Mouse (Mus musculus) WW6 (cell line): ENCODE results near the gene Lrp1.
A peak's percentile ranks its signal among the peaks of the same experiment; 100 is the strongest.

Experiments used
- DNase-seq: peaks from one replicate; pipeline ENCODE4 v3.0.0-alpha.2; 2013; ENCODE audit warnings: low read depth, low spot score

Gene Lrp1

DNA sequence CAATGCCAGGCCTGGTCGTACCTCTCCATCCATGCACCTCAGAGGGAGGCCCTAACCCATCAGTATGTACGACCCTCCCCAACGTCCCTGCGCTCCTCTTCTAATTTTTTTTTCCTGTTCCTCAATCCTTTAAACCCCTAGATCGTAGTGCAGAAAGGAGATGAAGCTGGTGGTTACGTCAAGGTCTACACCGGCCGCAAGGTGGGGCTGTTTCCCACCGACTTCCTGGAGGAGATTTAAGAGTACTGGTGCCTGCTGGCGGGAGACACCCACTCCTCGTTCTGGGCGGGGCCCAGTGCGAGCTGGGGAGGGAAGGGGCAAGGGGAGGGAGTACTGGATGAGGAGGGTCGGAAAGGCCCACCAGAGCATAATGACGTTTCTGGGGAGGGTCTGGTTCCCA, 112.7 kb downstream of the Lrp1 start:
- peak; percentile 76 for DNase-seq

DNA sequence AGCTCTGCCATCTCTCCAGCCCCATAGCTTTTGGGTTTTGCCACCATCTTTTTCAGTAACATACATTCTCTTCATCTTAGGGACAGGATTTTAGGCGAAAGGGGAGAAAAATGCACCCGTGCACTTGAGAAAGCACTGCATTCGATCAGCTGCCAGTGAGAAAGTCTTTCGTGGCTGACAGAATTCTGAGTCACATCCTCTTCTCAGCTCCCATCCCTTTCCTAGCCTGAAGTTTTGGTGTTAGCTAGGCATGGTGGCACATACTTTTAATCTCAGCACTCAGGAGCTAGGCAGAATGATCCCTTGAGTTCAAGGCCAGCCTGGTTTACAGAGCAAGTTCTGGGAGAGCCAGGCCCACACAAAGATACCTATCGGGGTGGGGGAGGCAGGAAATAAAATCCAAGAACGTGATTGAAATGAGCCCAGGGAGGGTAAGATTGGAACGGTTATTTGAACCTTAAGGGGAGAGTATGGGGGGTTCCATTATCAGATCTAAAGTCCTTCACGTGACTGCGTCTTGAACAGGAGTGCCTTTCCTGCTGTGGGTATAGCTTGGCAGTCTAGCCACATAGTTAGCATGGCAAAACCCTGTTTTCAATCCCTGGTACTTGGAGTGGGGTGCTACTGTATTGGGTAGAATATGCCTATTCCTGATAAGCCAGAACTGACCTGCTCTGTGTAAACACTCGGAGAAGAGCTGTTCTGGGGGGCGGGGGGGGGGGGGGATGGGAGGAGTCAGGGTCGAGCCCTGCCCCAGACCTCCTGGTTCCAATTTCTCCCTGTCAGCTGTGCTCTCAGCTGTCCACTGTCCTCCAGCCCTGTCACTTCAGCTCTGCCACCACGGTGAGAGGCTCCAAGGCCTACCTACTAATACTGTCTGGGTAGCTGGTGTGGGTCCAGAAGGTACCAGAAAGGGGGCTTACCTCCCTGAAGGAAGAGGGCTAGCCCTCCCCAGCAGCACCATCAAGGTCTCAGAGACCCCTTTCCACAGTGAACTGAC, 119.8 kb downstream of the Lrp1 start, which contains the start of gene Stac3:
Gene Stac3, plus strand, starts transcription at position 793 of the 1,000 bp plus-strand sequence.
- DNase-seq = no peak

DNA sequence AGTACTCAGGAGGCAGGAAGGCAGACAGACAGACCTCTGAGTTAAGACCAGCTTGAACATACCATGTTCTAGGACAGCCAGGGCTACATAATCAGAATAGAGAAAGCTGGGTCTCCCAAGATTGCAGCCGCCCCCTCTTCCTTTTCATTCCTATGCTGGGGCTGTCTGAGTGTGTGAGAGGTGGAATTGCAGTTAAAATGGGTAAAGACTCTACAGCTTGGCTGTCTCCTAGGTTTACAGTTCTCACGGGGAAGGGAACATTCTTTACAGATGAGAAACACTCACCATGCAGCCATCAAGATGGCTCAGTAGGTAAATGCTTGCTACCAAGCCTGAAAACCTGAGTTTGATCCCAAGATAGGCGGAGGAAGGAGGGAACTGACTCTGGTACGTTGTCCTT, 120.9 kb downstream of the Lrp1 start:
- DNase-seq = no peak

DNA sequence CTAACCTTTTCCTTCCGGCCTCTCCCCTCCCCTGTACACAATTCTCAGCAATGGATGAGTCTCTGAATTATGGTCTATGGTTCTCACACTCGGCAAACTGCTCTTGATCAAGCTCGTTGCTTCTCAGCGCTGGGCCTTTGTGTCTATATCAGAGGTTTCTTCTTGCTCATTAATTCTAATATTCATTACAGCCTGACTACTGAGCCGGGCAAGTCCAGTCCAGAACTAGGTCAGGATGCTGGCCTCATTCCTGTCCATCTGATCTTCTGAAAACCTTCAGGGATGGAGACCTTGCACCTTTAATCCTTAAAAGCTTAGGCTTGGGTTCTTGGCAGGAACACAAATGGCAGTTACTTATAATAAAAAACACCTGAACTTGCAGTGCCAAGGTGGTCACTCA, 121.4 kb downstream of the Lrp1 start:
- no peak for DNase-seq

DNA sequence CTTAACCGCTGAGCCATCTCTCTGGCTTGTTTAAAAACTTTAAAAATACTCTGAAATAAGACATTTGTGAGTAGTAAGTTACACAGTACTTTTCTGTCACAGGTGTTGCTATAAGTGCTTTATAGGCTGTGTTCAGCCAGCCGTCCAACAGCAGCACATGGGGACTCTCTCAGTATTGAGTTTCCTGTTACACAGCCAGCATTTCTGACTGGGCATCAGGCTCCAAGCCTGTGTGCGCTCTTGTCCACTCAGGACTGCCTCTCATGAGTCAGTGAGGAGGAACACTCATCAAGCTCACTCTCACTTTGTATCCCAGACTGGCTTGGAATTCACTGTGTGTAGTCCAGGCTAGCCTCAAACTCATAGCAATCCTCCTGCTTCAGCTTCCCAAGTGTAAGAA, 124.8 kb downstream of the Lrp1 start:
- no peak for DNase-seq

DNA sequence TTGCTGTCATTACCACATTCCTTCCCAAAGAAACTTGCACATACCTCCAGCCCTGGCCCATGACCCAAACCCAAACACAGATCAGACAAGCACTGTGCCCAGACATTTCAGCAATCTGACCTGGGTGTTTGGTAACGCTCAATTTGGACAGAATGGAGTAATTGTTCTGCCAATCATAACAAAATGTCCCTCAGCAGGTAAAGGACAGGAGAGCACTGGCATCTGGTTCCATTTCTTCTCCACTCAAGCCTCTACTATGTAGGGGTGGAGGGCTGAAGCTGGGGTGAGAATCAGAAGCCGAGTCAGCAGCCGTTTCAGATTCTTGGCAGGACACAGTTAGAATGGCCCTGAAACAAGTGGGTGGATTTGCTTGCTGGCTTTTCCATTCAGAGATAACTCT, 128.8 kb downstream of the Lrp1 start:
- no peak for DNase-seq

DNA sequence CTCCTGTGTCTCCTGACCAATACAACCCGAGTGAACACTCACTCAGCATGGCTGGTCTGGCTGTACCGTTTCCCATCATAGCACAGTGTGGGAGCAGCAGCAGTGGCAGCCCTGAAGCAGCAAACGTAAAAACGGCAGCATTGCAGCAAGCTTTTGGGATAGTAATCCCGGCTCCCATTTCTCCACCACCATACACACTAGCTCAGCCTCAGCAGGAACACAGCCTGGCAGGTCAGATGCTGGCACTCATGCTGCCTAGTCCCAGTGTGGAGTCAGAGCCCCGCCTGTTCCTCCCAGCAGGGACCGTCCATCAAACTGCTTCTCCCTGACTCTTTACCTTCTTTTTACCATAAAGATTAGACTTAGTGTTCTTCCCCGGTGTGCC, 129.8 kb downstream of the Lrp1 start:
- DNase-seq = no peak

DNA sequence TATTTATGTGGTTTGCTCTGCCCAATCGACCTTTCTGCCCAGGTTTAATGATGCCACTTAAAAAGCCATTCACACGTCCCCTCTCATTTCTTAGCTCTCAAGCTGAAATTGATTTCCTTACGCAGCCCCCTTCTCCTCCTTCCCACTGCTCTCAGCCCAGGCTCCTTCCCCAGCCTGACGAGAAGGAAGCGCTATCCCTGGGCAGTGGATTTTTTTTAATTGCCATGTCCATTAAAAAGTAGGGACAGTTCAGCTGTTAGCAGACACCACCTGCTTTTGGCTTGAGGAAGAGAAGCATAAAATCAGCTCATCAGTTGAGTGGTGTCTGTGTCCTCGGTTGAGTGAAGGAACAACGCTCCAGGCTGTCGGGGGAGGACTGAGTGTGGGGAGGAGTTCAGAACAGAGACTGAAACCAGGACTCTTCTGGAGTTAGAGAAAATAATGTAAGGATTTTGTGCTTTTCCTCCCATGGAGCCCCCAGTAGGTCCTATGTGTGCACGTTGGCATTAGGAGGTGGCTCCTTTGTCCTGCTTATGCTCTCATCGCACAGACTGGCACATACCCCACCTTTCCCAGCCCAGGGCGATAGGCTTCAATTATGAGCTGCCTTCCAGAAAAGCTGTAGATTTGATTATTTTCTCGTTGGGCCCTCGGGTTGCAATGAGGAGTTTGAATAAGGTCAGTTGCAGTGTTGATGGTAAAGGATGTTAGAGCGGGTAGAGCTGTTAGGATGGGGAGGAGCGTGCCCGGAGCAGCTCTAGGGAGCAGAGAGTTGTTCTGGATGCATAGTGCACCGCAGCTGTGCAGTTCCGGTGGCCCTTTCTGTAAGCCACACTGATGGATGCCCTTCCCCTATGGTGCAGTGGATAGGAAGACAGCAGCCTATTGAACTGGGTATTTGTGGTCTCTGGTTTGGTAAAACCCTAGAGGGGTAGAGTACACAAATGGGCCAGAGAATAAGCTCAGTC, 130.5 kb downstream of the Lrp1 start:
- DNase-seq = no peak

DNA sequence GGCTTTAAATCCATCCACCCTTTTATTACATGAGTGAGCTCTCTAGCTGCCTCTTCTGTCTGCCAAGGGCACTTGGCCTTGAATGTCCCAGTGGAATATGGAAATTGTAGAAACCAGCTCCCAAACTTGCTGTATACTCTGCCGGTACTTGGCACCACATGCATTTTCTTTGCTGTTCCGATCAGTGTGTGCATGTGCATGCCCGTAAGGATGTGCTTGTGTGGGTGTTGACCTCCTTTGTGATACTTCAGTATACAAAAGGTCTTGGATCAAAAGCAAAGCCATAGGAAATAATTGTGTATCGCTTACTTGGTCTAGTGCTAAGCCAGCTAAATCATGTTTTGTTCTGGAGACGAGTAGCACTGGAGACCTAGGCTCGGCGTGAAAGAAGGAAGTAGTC, 132.1 kb downstream of the Lrp1 start:
- DNase-seq = no peak
